Mouse (Mus musculus): ENCODE results near the gene Sms.
A peak's percentile ranks its signal among the peaks of the same experiment; 100 is the strongest.

Gene Sms

DNA sequence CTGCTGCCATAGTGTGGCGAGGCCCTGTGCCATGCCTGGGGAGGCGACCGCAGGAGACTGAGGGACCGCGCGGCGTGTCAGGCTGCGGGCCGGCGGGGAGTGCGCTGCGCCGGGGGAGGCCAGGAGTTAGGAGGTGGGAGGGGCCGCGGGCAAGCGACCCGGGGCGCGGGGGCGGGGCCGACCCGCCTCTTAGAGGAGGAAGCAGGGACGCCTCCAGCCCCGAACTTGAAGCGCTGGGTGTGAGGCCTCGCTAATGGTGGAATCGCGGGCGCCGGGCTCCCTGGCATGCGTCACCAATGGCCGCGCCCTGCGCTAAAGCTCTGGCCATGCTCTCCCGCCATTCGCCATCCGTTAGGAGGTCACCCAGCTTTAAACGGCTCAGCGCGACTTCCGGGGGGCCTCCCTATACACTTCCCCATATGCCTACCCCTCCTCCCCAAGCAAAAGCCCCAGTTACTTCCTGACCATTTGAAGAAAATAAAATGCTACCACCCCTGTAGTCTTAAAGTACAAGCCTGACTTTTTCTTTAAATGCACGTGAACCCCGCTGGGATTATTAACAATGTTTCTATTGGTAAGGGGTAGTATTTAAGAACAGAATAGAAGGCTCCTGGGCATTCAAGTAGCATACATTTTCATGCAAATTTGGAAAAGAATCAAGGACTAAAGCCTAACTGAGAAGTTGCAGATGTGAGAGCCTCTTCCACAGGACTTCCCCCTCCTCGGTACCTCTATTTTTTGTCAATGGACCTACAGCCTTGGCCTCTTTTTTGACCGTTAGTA is at the start of gene Sms:
Gene Sms (minus strand): TSS at position 344 of the 783 bp plus-strand sequence.
- peak; percentile 69 to 83 for DNase-seq

DNA sequence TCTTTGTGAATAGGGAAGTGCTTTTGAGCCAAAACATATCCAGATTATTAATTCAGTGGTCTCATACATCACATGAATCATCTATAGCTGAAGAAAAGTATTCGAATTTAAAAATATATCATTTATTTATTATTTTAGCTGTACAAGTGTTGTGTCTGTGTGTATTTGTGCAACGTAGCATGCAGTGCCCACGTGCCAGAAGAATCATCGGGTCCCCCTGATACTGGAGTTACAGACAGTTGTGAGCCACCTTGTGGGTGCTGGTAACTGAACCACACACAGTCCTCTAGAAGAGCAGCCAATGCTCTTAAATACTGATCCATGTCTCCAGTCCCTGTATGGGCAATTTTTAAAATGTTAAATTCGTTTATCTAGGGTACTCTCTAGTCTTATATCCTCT is 14.3 kb upstream of the Sms start:
- no peak for DNase-seq

DNA sequence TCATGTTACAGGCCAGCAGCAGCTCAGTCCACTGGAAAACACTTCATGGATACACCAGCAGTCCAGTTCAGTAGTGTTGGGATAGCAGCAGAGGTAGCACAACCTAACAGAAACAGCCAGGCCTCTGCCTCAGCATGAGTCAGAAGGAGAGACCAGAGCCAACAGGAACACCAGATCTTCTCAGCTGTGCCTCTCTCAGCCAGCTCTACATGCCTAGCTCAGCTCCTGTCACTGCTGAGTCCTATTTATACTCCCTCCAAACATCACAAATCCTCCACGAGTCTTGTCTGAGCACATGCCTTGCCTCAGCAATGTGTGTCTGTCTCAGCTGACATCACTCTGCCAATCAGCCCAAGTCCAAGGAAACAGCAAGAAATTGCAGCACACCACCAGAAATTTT is 12.4 kb upstream of the Sms start:
- no peak for DNase-seq

DNA sequence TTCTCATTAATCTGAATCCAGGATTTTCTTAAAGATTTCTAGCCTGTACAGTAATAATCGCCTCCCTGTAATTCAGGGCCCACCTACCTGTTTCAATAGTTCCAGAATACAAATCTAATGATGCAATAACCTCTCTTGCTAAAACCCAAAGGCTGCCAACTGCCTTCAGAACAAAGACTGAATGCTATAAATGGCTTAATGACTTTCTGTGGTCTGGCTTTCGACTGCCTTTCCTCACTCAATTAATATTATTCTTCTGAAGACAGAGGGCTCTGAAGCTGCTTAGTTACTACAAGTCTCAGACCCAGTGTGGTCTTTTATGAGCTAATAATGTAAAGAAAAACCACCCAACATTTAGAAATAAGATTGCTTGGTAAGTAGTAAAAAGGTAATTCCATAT is 9.8 kb upstream of the Sms start:
- DNase-seq, result no peak

DNA sequence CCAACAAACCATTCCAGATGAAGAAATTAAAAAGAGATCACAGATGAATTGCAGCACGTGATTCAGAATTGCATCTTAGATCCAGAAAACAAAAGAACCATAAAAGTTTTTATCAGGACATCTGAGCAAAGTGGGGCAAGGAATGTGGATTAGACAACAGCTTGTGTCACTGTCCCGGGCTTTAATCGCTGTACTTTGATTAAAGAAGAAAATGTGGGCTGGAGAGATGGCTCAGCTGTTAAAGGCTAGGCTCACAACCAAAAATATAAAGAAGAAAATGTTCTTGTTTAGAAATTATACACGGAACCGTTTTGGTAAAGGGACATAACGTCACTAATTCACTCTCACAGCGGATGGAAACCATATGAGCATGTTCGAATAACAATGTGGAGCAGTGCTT is 7.9 kb upstream of the Sms start:
- no peak for DNase-seq

DNA sequence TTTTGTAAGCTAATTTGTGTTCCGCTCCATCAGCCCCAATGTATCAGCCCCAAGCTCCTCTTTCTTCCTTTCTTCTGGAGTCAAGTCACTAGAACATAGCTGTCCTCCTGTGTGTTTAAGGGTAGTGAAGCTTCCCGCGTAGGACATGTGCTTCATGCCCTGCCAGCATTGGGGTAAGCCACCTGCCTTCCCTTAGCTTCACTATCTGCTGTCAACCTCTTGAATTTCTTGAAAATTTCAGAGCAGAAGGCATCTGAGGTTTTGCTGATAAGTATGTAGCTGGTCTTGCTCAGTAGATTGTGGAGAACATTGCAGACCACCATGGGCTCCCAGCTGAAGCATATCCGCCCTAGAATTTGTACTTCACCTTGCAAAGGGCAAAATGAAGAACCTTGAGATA is 1.1 kb upstream of the Sms start:
- DNase-seq, result no peak

DNA sequence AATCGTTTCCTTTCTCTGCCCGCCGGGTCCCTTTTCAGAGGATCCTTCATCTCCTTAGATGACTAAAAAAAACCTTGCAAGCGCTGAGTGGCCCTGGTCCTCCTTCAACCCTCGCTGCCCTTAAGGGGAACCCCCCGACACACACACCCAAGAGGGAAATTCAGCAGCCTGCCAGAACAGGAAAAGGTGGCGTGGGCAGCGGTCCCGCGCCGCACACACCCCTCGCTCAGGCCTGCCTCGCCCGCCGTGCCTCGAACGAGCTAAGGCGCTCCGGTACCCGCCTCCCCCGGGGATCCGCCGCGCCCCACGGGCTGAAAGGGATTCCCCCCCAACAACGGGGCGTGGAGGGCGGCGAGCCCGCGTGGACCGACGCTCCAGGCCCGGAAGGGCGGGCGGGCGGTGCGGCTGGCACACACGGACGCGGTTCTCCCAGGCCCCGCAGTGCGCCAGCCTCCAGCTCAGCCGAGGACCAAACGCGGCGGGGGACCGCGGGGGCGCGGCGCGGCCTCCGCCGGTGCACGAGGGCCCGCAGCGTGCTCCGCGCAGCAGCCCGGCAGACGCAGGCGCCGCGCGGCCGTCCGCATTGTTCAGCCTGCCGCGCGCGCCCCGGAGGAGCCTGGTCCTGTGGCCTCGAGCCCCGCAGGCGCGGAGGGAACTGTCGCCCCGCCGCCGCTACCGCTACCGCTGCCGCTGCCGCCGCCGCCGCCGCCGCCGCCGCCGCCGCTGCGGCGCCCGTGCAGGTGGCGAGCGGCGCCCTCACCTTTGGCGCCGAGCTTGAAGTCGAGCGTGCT is 747 bp downstream of the Sms start:
- DNase-seq, result peak; percentile 22 to 38

DNA sequence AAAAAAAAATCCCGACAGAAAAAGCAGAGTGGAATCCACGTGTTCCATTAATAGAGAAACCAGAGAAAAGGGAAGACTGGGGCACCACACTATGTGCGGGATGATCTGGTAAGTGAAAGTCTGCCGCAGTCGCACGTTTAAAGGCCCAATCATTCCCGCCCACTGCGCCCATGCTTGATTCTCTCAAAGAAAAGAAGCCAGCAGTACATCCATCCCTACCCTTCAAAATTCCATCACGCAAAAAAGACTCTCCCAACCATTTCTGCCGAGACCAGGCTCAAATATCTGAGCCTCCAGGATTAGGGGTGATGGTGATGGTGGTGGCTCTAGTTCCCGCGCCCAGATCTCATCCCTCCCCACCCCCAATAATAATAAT is 1.3 kb downstream of the Sms start:
- no peak for DNase-seq

DNA sequence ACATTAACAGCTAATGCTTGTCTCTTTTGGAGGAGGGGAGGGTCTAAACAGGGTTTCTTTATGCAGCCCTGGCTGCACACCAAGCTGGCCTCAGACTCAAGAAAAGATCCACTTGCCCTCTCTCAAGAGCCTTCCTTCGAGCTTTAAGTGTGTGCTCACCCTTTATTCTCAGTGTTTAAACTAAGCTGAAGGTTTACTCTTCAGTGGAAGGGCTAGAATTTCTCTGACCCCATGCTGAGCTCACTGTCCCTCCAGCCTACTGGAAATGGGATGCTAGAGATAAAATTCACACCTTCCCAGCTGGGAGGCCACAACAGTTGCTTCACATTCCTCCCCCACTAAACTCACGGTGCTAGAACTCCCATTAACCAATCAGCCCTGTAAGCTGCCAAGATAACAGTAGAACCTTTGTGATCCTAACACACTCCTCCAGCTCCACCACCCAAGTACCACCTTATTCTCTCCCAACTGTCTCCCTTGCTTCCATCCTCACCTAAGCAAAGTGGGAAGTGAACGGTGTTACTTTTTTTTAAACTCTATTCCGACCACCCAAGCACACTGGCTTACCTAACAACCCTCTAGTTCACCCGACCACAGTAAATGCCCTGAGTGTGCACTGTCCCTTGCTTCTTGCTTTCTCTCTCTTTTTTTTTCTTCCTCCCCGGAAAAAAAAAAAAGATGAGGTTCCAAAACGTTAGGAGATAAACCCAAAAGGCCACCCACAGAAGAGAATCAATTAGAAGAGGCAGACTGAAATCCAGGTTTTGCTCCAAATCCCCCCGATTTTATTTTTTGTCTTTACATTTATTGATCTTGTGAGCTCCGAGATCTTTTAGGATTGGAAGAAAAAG is 2.0 kb downstream of the Sms start:
- peak in 1 of 2 experiments; percentile 4 for DNase-seq

DNA sequence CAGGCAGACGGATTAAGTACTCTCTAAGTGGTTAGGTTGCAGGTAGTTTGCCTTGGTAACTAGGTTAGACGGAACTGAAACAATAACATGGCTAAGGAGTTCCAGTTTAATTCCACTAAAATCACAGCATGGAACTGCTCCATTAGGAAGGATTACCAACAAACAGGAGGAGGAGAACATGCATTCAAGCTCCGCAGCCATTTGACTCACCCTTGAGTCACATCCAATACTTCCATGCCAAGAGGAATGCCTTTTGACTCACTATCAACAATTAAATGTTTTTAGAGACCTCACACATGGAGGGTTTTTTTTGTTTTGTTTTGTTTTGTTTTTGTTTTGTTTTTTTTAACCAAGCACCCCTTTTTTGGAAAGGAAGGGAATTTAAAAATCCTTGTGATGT is 3.3 kb downstream of the Sms start:
- no peak for DNase-seq

DNA sequence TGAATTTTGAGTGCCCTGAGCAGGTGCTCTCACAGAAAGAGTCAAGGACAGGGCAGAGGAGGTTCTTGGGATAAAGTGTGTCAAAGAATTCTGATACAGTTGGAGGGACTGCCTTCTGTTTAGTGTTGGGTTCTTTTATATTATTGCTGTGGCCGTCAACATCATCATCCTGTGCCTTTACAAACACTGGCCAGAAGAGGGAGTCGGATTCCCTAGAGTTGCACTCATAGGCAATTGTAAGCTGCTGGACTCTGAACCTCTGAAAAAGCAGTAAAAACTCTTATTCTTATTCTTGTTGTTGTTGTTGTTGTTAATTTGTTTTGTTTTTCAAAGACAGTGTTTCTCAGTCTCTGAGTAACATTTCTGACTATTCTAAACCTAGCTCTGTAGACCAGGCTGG is 5.3 kb downstream of the Sms start:
- peak in 1 of 2 experiments; percentile 47 for DNase-seq

DNA sequence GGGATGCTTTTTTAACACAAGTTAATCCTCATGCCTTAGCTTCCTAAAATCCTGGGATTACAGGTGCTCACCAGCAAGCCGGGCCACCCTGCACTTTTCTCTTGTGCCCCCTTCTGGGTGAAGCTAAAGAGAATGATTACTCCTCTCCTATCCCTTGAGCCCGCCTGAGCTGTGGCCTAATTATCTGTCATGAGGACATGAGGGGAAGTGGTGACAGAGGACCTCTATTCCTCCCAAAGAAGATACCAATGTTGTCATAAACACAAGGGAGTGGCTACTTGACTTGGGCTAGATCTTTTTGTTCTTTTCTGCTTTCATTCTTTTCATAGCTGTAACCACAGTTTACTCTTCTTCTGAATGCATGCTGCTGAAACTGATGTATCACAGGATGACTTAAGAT is 9.2 kb downstream of the Sms start:
- DNase-seq, result no peak

DNA sequence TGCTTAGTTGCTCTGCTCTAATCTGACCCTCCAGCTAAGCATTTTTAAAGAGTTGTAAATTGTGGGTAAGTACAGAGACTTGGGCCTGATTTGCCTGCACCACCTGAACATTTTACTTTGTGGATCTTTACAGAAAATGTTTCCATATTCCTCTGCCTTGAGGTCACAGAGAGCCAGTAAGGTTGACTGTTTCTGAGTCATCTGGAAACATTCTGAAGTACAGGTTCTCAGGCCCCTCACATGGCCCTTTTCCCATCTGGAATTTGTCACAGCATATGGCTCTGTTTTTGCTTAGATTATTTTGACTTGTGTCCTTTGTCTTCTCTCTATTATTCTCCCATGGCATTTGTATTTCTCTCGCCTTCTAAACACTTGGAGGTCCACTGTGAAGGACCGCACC is 10.2 kb downstream of the Sms start:
- DNase-seq, result no peak

DNA sequence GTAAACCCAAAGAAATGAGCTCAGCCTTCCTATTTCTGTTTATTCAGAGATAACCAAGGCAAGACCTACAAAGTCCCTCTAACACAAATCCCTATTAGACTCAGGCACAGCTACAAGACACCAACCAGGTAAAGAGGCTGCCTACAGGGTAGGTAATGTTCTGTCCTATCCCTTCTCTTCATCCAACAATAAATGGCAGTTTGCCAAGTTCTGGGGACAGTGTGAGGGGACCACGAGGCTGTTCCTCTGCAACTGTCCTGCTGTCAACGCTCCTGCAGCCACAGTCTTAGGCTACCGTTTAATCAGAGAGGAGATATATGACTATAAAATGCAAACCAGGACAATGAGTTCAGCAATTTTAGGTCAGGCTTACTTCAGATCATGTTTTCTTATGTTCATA is 14.8 kb downstream of the Sms start:
- no peak for DNase-seq

DNA sequence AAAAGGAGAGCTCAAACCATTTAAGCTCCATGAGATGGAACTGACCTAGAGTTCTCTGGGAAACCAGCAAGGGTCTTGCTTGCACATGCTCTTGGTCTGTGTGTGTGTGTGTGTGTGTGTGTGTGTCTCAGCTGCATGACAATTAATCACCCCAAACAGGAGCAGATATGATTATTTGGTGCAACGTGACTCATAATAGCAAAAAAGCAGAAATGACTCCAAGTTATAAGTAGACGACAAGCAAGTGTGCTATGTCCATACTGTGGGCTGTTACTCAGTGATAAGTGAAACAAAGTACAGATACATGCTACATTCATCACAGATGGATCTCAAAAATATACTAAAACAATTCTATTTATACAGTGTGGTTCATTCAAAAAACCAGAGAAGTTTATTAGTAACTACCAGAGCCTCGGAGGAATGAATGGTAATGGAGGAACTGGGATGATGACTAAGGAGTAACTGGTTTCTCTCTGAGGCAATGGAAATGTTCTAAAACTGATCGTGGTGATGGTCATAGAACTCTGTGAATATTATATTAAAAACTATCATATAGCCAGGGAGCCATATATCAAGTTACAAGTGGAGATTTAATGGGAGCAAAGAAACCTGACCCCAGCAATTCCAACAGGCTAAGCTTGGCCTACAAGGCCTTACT is 15.8 kb downstream of the Sms start:
- no peak for DNase-seq

DNA sequence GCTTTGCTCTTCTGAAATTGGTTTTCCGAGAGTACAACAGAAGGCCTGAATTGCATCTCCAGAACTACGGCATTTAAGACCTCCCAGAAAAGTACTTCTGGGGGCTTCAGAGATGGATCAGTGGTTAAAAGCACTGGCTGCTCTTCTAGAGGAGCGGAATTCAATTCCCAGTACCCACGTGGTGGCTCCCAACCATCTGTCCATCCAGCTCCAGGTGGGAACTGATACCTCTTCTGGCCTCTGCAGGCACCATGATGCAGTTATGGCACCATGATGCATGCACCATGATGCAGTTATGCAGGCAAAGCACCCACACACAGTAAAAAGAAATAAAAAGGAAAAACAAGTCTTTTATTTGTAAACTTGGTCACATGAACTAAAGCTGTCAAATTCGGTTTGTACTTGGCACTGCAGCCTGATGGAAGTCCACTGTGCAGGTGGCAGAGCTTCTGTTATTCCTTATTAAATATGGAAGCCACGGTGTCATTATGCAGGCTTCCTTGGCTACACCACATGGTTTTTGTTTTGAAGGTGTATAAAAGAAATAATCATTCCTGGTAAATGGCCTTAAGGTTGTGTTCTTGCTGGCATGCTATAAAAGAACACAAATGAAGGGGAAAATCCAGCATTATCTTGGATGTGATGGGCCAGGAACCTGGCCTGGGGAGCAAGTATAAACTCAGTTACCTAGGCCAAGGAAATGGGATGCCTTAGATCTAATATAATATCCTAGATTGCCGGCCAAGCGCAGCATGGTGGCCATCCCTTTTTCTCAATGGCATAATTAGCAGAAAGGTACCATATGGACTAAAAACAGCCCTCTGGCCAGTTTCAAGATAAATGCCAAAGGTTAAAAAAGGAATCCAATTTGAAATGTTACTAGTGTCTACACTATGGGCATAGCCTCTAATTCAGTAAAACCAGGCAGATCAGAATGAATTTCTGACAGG is 20.1 kb downstream of the Sms start:
- no peak for DNase-seq

DNA sequence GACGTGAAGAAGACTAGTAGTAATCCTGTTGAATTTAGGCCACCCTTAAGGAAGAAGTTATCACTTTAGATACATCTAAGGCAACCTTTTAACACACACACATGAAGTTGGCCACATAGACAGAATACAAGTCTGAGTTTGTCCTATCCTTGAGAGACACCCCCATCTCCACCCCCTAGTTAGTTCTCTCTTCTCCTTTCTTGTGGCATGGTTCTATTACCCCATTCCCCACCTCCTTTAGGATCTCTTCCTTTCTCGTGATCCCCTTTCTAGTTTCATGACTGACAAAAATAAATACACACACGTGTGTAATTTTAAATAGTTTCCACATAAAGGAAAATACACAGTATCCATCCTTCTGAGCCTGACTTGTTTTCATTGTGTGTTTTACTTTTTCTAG is 23.3 kb downstream of the Sms start:
- DNase-seq, result no peak

DNA sequence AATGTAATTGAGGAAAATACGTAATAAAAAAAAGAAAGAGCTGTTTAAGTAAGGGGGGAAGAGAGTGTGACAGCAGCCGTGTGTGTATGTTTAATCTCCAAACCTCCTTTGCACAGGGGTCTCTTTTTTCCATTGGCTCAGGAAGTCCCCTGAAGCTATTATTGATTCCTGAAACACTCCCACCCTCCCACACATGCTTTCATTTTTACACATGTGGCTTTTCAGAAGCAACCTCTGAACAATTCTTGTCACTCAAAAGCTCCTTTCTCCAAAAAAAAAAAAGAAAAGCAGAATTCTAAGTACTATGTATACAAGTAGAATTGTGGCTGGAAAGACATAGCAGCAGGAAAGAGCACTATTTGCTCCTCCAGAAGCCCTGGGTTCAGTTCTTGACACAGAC is 24.0 kb downstream of the Sms start:
- DNase-seq, result no peak

DNA sequence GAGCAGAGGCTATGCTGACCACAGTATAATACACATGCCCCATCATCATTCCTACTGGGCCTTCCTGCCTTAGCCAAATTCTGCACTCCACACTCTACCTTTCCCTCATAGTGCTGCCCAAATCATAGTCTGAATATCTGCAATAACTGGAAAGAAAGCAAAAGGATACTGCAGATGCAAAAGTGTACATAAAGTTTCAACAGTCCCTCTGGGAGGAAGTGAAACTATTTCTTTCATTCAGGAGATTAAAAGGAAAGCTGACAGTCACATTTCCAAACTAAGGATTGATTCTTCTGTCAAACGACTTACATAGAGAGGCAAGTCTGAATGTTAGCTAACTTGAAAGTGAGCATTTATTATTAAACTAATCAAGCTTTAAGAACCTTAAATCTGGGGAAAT is 26.1 kb downstream of the Sms start:
- DNase-seq, result no peak

DNA sequence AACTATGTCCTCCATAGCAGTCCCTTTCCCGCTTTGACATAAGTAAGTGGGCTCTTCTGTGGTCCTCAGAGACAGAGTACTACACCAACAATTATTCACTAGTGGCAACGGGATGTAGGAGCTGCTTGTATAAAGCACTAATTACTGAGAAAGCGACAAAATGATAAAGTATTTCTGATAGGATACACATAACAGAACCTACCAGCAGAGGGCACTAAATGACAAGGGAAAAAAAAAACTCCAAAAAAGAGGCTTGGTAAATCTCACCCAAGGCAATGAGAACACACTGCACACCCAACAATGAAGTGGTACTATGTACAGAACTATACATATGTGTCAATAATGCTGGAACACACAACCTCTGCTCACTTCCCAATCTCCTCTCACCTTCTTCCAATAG is 29.4 kb downstream of the Sms start:
- DNase-seq, result no peak

DNA sequence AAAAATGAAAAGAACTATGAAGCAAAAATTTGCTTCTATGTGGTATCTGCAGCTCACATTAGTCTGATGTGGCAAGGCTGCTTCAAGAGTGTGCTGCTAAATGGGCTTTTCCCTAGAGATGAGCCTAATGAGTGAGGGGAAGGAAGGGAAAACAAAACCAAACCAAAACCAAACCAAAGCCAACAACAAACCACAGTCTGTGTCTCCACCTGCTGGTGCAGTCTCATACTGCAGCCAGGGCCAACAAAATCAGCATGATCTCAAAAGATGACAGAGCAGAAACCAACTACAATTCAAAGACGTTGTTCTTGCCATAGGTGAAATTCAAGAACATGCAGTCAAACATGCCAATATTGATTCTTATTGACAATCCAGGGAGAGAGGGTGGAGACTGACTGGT is 37.7 kb downstream of the Sms start:
- peak in 1 of 2 experiments; percentile 46 for DNase-seq

DNA sequence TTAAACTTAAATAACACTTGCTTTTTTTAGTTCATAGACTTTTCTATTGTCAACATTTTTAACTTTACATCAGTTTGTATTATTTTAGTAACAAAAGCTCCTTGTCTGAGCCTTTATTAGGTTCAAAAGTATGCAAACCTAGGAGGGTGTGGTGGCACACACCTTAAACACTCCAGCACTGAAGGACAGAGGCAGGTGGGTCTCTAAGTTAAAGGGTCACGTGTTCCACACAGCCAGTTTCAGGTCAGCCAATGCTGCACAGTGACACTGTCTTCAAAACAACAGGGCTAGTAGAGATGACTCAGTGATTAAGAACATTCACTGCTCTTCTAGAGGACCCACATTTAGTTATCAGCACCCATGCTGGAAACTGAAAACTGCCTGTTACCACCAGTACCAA is 43.1 kb downstream of the Sms start:
- DNase-seq, result no peak
